Mouse (Mus musculus) C2C12 (cell line): Measurements from ENCODE around the gene Zdhhc22. TPM values are rescaled to one million over a fixed set of nuclear protein-coding genes. Genes with fewer than 3 reads are reported as not detected.

Experiments used
- H3K27me3 ChIP-seq: one replicate; pipeline ENCODE4 v1.6.1; 2011; ENCODE audit not compliant: control insufficient read depth, insufficient read depth, insufficient read length
- H3K36me3 ChIP-seq: one replicate; pipeline ENCODE4 v1.6.1; 2011; ENCODE audit not compliant: control insufficient read depth, insufficient read depth
- H3K4me3 ChIP-seq: one replicate; pipeline ENCODE4 v1.5.1; 2011; ENCODE audit warnings: mild to moderate bottlenecking, control low read depth; ENCODE audit not compliant: poor library complexity, insufficient read depth, severe bottlenecking
- H3K79me2 ChIP-seq: one replicate; pipeline ENCODE4 v1.6.1; 2011; ENCODE audit not compliant: control insufficient read depth, insufficient read depth
- H3K79me3 ChIP-seq: one replicate; pipeline ENCODE4 v1.6.1; 2011; ENCODE audit warnings: low read depth, control low read depth
- H3ac ChIP-seq: one replicate; pipeline ENCODE3; 2011; ENCODE audit warnings: low read depth; ENCODE audit not compliant: control insufficient read depth, insufficient read length
- CEBPB ChIP-seq: IDR thresholded peaks from one replicate; pipeline ENCODE4 v1.6.1; 2011; ENCODE audit warnings: low read depth, mild to moderate bottlenecking, control low read depth, moderate library complexity
- CTCF ChIP-seq: IDR thresholded peaks from one replicate; pipeline ENCODE4 v1.5.1; 2011; ENCODE audit not compliant: control insufficient read depth, insufficient read depth, insufficient read length
- FOSL1 ChIP-seq: IDR thresholded peaks from one replicate; pipeline ENCODE4 v1.8.0; 2011; ENCODE audit warnings: mild to moderate bottlenecking, low read length; ENCODE audit not compliant: poor library complexity, insufficient read depth, severe bottlenecking
- MAX ChIP-seq: IDR thresholded peaks from one replicate; pipeline ENCODE4 v1.6.1; 2011; ENCODE audit warnings: mild to moderate bottlenecking, control low read depth
- MYOD1 ChIP-seq: IDR thresholded peaks from one replicate; pipeline ENCODE4 v1.6.1; 2011; ENCODE audit warnings: low read depth; ENCODE audit not compliant: control insufficient read depth, insufficient read length
- MYOG ChIP-seq: IDR thresholded peaks from one replicate; pipeline ENCODE4 v1.6.1; 2011; ENCODE audit not compliant: control insufficient read depth, insufficient read length; ENCODE audit errors: extremely low read depth
- USF1 ChIP-seq: IDR thresholded peaks from one replicate; pipeline ENCODE4 v1.6.1; 2011; ENCODE audit warnings: low read depth, mild to moderate bottlenecking, control low read depth, moderate library complexity
- polyA plus RNA-seq: library from polyadenylated mRNA; unstranded; fragments of >200 nt; fragmentation: generic; extraction: Trizol; gene quantifications from one replicate; pipeline ENCODE4 v1.2.1, GENCODE M21; 2012; ENCODE audit warnings: missing spikeins

The Zdhhc22 gene
- polyA plus RNA-seq, 1 experiment: not detected

DNA sequence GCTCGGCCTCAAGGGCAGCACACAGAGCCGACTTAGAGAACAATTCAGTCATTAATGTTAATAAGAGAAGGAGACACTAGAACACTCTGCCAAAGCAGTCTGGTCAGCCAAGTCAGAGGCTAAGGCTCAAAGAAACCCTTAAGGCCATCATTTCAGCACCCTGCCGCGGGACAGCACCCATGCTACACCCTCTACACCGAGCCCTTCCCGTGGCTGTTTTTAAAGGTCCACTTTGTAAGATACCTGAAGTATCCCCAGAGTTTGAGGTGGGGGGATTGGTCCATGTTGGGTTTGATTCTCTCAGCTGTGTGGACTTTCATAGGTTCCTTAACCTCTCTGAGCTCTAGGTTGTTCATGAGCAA is 6.1 kb downstream of the Zdhhc22 start:
- Histone ChIP-seq H3ac (no peak overlapping the region), H3K27me3 (peaks cover 62% of the 10 kb centered on the region), H3K79me3 (no peaks in the 10 kb centered on the region), H3K36me3 (no peaks in the 10 kb centered on the region), H3K4me3 (no peak overlapping the region), H3K79me2 (no peaks in the 10 kb centered on the region)
- TF ChIP-seq USF1 (no peak), CEBPB (no peak), FOSL1 (no peak), CTCF (no peak), MYOD1 (no peak), MYOG (no peak), MAX (no peak)

DNA sequence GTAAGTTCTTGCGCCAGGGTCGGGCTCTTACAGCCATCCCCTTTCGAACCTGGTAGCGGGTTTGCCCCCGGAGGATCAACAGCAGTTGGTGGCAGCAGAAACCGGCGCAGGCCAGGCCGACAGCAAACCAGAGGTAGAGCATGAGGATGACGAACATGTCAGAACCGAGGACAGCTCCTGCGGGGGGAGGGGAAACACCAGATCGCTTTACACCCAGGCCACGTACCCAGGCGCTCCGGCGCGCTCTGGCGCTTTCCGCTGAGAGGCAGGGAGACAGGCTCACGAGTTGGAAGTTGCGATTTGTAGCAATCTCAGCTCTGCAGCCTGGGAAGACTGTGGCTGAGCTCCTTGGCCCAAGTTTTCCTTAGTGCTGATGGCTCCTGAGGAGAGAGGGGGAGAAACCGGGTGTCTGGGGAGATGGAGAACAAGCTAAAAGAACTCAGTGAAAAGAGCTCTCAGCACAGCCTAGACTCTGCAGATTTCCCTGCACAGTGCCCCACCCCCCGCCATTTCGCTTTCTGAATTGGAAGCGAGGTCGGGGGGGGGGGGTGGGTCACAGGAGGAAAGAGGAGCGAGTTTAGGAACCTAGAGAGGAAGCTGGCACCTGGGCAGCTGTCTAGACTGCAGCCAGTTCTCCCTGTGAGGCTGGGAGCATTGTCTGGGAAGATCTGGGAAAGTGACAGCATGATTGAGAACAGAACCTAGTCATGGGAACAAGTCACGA is 6.6 kb downstream of the Zdhhc22 start:
- Histone ChIP-seq H3ac (no peak overlapping the region), H3K79me2 (no peaks in the 10 kb centered on the region), H3K4me3 (no peak overlapping the region), H3K79me3 (no peaks in the 10 kb centered on the region), H3K36me3 (no peaks in the 10 kb centered on the region), H3K27me3 (peaks cover 61% of the 10 kb centered on the region)
- TF ChIP-seq CEBPB (no peak), CTCF (no peak), USF1 (no peak), MAX (no peak), MYOG (no peak), FOSL1 (no peak), MYOD1 (no peak)

DNA sequence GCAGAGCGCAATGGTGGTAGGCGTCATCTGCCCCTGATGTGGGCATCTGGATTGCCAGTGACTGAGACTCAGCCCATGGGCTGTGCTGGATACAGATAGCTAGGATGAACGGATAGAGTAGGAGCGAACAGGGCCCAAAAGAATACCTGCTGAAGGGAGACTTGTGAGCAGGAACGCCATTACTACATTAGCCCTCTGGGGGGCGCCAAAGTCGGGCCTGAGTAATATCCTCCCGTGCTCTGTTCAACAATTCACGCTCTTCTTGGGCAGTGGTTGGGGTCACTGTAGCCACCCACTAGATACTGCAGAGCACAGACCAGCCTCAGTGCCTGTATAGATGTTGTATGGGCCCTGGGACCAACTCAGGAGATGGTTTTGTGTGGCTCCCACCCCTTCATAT is 9.1 kb downstream of the Zdhhc22 start:
- Histone ChIP-seq H3K79me2 (no peaks in the 10 kb centered on the region), H3K36me3 (no peaks in the 10 kb centered on the region), H3K79me3 (no peaks in the 10 kb centered on the region), H3ac (no peak overlapping the region), H3K27me3 (peaks cover 51% of the 10 kb centered on the region), H3K4me3 (no peak overlapping the region)
- TF ChIP-seq FOSL1: no peak
- no peak for TF ChIP-seq MYOG
- no peak for TF ChIP-seq CEBPB
- TF ChIP-seq MYOD1: no peak
- no peak for TF ChIP-seq USF1
- TF ChIP-seq CTCF: no peak
- TF ChIP-seq MAX: no peak

DNA sequence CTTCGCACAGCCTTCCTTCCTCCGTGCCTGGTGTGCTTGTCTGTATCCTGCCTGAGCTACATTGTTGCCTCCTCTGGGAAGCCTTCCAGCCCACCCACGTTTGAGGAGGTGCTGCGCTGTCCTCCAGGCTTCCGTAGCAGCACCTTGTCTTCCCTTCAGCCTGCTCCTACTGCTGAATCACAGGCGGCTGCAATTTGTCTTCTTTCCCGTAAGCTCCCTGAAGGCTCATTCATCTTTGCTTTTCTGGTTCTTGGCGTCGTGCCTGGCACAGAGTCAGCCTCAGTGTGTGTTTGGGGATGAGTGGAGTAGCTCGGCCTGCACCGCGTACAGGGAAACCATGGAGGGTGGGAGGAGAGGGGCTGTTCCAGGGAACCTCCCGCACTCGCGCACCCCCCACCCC is 12.4 kb downstream of the Zdhhc22 start:
- Histone ChIP-seq H3K79me2 (no peaks in the 10 kb centered on the region), H3K36me3 (no peaks in the 10 kb centered on the region), H3K4me3 (no peak overlapping the region), H3ac (no peak overlapping the region), H3K27me3 (peaks cover 36% of the 10 kb centered on the region), H3K79me3 (no peaks in the 10 kb centered on the region)
- TF ChIP-seq CEBPB: no peak
- TF ChIP-seq CTCF: no peak
- no peak for TF ChIP-seq MYOD1
- TF ChIP-seq USF1: no peak
- no peak for TF ChIP-seq FOSL1
- TF ChIP-seq MAX: no peak

DNA sequence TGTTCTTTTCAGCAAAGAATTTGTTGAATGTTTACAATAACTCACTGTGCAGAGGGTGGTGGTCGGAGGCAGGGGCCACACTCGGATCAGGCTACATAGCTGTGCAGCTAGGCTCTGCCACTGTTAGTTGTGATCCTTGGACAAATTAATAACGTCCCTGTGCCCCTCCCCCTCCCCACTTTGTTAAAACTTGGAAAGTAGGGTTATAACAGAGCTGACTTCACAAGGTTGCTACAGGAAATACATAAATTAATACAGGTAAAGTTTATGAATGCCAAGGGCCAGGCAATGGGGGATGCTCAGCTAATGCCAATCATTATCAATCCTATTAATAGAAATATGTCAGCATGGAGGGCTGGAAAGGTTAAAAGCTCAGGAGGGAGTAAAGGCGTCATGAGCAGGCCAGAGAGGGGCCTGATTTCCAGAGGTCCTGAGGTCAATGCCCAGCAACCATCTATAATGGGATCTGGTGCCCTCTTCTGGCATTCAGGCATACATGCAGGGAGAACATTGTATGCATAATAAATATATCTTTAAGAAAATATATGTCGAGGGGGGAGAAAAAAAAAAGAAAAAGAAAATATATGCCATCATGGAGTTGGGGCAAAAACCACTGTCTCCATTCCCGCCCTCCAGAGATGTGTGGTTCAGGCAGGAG is 13.6 kb downstream of the Zdhhc22 start:
- no peak for TF ChIP-seq CTCF
- no peak for TF ChIP-seq MYOG
- TF ChIP-seq CEBPB: no peak
- TF ChIP-seq USF1: no peak
- TF ChIP-seq MYOD1: no peak
- no peak for TF ChIP-seq FOSL1
- no peak for TF ChIP-seq MAX
- H3ac ChIP-seq: no peak overlapping the region
- no peaks in the 10 kb centered on the region for H3K36me3 ChIP-seq
- no peaks in the 10 kb centered on the region for H3K79me2 ChIP-seq
- no peaks in the 10 kb centered on the region for H3K79me3 ChIP-seq
- no peak overlapping the region for H3K4me3 ChIP-seq
- peaks cover 31% of the 10 kb centered on the region for H3K27me3 ChIP-seq

DNA sequence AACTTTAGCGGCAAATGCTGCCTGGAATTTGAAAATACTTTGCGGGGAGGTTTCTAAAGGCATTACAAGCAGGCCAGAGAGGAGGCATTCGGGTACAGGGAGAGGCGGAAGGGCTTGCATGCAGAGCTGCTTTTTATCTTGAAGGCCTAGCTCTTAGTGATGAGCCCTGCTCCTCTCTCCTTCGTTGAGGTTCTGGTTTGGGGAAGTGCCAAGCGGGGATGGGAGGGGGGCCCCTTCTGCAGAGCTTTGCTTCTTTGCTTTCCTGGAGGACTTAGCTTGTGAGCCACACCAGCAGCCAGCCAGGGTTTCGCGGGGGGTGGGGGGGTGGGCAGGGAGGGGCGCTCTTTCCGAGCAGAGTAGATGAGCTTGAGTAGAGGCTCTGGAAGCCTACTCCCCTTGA is 14.5 kb downstream of the Zdhhc22 start:
- Histone ChIP-seq H3ac (no peak overlapping the region), H3K79me3 (no peaks in the 10 kb centered on the region), H3K36me3 (no peaks in the 10 kb centered on the region), H3K79me2 (no peaks in the 10 kb centered on the region), H3K27me3 (peaks cover 22% of the 10 kb centered on the region), H3K4me3 (no peak overlapping the region)
- TF ChIP-seq MAX (no peak), USF1 (no peak), FOSL1 (no peak), MYOD1 (no peak), CEBPB (no peak), CTCF (no peak), MYOG (no peak)
